Mouse (Mus musculus): ENCODE measurements around the gene Olfr1510. TPM values are rescaled to one million over a fixed set of nuclear protein-coding genes. Genes with fewer than 3 reads are reported as not detected.

Gene Olfr1510
- polyA plus RNA-seq, 1 experiment from 2014 or later, result not detected

Other genes with a start within 250 kb of the Olfr1510 start
- gene Supt16, start 217.0 kb downstream of the Olfr1510 start, polyA plus RNA-seq (2016; fragmentation: Nextera tagmentation; extraction: Ambion mirVana), result 68.3 and 72.3 TPM in 2 replicates
- gene Chd8, start 156.6 kb downstream of the Olfr1510 start, polyA plus RNA-seq (2016; fragmentation: Nextera tagmentation; extraction: Ambion mirVana), result 57.4 and 57.7 TPM in 2 replicates
- 51.1 and 57.3 TPM in 2 replicates for gene Tox4, start 135.2 kb downstream of the Olfr1510 start, polyA plus RNA-seq (2016; fragmentation: Nextera tagmentation; extraction: Ambion mirVana)
- 40.6 and 51.9 TPM in 2 replicates for gene Rab2b, start 134.8 kb downstream of the Olfr1510 start, polyA plus RNA-seq (2016; fragmentation: Nextera tagmentation; extraction: Ambion mirVana)
- 54.7 and 56.1 TPM in 2 replicates for gene Mettl3, start 109.2 kb downstream of the Olfr1510 start, polyA plus RNA-seq (2016; fragmentation: Nextera tagmentation; extraction: Ambion mirVana)
- 60.7 and 62.8 TPM in 2 replicates for gene Sall2, start 85.6 kb downstream of the Olfr1510 start, polyA plus RNA-seq (2016; fragmentation: Nextera tagmentation; extraction: Ambion mirVana)
- gene Olfr1513, start 58.0 kb downstream of the Olfr1510 start, polyA plus RNA-seq (2016; fragmentation: Nextera tagmentation; extraction: Ambion mirVana), result 0.06 TPM in 1 of 2 replicates, not detected in the other
- not detected in 2 replicates for gene Olfr1512, start 35.2 kb downstream of the Olfr1510 start, polyA plus RNA-seq (2016; fragmentation: Nextera tagmentation; extraction: Ambion mirVana)
- not detected in 2 replicates for gene Olfr1511, start 17.0 kb downstream of the Olfr1510 start, polyA plus RNA-seq (2016; fragmentation: Nextera tagmentation; extraction: Ambion mirVana)
- gene Olfr1509, start 28.6 kb upstream of the Olfr1510 start, polyA plus RNA-seq (2016; fragmentation: Nextera tagmentation; extraction: Ambion mirVana), result not detected in 2 replicates
- gene Olfr1508, start 53.1 kb upstream of the Olfr1510 start, polyA plus RNA-seq (2016; fragmentation: Nextera tagmentation; extraction: Ambion mirVana), result not detected in 2 replicates
- not detected in 2 replicates for gene Olfr1507, start 81.4 kb upstream of the Olfr1510 start, polyA plus RNA-seq (2016; fragmentation: Nextera tagmentation; extraction: Ambion mirVana)